ENCODE assay signal across 8 mouse cellular contexts in genomic region chr1:86526789-86527598, GRCm38 (mm10). TPM values are rescaled to one million over a fixed set of nuclear protein-coding genes. Genes with fewer than 3 reads are reported as not detected.
DNase-seq lines count a peak whose midpoint lies in the region; ATAC-seq and TF ChIP-seq lines count a peak whose summit lies in the region.

No protein-coding gene starts in this region.

- no peak for ATAC-seq in embryonic facial prominence, embryonic 14.5 days (ENCODE audit: low read depth)
- no peak for ATAC-seq in limb, embryonic 11.5 days (ENCODE audit: insufficient number of reproducible peaks, low FRiP score, low TSS enrichment, low read depth)
- ATAC-seq in midbrain, embryonic 14.5 days (ENCODE audit: low FRiP score, low TSS enrichment) = 0 out of 2 replicates have a peak, but pooled peaks have one; percentile 0

- peak overlapping the region; percentile 100 for H3K9ac ChIP-seq in embryonic facial prominence, embryonic 14.5 days (ENCODE audit: low read depth, low read length)
- H3K9ac ChIP-seq in limb, embryonic 11.5 days (ENCODE audit: low read length) = peak overlapping the region; percentile 100
- peak overlapping the region; percentile 100 for H3K9ac ChIP-seq in midbrain, embryonic 14.5 days (replicated peaks; ENCODE audit: low read length)

- peak overlapping the region; percentile 87; the same call in 1 of the 2 replicates for H3K4me2 ChIP-seq in embryonic facial prominence, embryonic 14.5 days (ENCODE audit: low read depth, low read length)
- H3K4me2 ChIP-seq in limb, embryonic 11.5 days (ENCODE audit: low read depth, severe bottlenecking) = peak overlapping the region; percentile 96; the same call in 1 of the 2 replicates
- peak overlapping the region; percentile 95 for H3K4me2 ChIP-seq in midbrain, embryonic 14.5 days (ENCODE audit: low read length)

- H3K36me3 ChIP-seq in C2C12 (ENCODE audit: control insufficient read depth, insufficient read depth) = peaks cover 35% of the 10 kb centered on the region
- H3K36me3 ChIP-seq in embryonic facial prominence, embryonic 14.5 days (ENCODE audit: control insufficient read depth, insufficient read depth, low read length) = peaks cover 25% of the 10 kb centered on the region
- peaks cover 21% of the 10 kb centered on the region; the same call in 1 of the 2 replicates for H3K36me3 ChIP-seq in limb, embryonic 11.5 days (ENCODE audit: control insufficient read depth, insufficient read depth, low read length)
- peaks cover 25% of the 10 kb centered on the region for H3K36me3 ChIP-seq in midbrain, embryonic 14.5 days (ENCODE audit: control insufficient read depth, insufficient read depth, low read length)

- H3K79me2 ChIP-seq in C2C12 (ENCODE audit: control insufficient read depth, insufficient read depth) = peaks cover 53% of the 10 kb centered on the region

- H3K27me3 ChIP-seq in C2C12 (ENCODE audit: control insufficient read depth, insufficient read depth, insufficient read length) = no peaks in the 10 kb centered on the region
- H3K27me3 ChIP-seq in embryonic facial prominence, embryonic 14.5 days (replicated peaks; ENCODE audit: control insufficient read depth, insufficient read depth, low read length) = no peaks in the 10 kb centered on the region
- H3K27me3 ChIP-seq in limb, embryonic 11.5 days (ENCODE audit: control insufficient read depth, insufficient read depth, low read length) = no peaks in the 10 kb centered on the region
- no peaks in the 10 kb centered on the region for H3K27me3 ChIP-seq in midbrain, embryonic 14.5 days (ENCODE audit: control insufficient read depth, insufficient read depth, low read length)

- DNase-seq in NIH3T3 (ENCODE audit: low read depth) = peak; percentile 56
- DNase-seq in embryonic facial prominence, embryonic 14.5 days (ENCODE audit: low spot score) = peak; percentile 23
- peak; percentile 61 for DNase-seq in heart, postnatal 4 days
- DNase-seq in limb, embryonic 11.5 days (ENCODE audit: low spot score) = peak; percentile 75
- DNase-seq in midbrain, embryonic 14.5 days = peak; percentile 65
- peak; percentile 50 to 60 for DNase-seq in thymus, adult 18-20 months
- DNase-seq in frontal cortex, adult 2 months (ENCODE audit: extremely low spot score in 1 of 2, low spot score in 1 of 2) = no peak

- H3K9me3 ChIP-seq in embryonic facial prominence, embryonic 14.5 days (ENCODE audit: control insufficient read depth, low read length) = no peaks in the 10 kb centered on the region
- no peaks in the 10 kb centered on the region for H3K9me3 ChIP-seq in limb, embryonic 11.5 days (ENCODE audit: control insufficient read depth, low read length)
- no peaks in the 10 kb centered on the region for H3K9me3 ChIP-seq in midbrain, embryonic 14.5 days (ENCODE audit: control insufficient read depth, low read length)

- peak overlapping the region; percentile 99 for H3ac ChIP-seq in C2C12 (ENCODE audit: control insufficient read depth, insufficient read length, low read depth)

- peaks cover 37% of the 10 kb centered on the region for H3K4me1 ChIP-seq in embryonic facial prominence, embryonic 14.5 days (ENCODE audit: control insufficient read depth, insufficient read depth, low read length)
- H3K4me1 ChIP-seq in limb, embryonic 11.5 days (ENCODE audit: control insufficient read depth, insufficient read depth, low read length) = peaks cover 30% of the 10 kb centered on the region
- H3K4me1 ChIP-seq in midbrain, embryonic 14.5 days (ENCODE audit: control insufficient read depth, insufficient read depth, low read length) = peaks cover 34% of the 10 kb centered on the region

- TF ChIP-seq CTCF in C2C12 (IDR thresholded peaks at IDR 0.05; ENCODE audit: control insufficient read depth, insufficient read depth, insufficient read length) = no peak

- 1% methylated on average over 88 of the region's 111 CpGs for WGBS in embryonic facial prominence, embryonic 14.5 days
- under 1% methylated on average over 111 of the region's 111 CpGs for WGBS in limb, embryonic 11.5 days
- under 1% methylated on average over 109 of the region's 111 CpGs for WGBS in midbrain, embryonic 14.5 days

- peak overlapping the region; percentile 96 for H3K27ac ChIP-seq in embryonic facial prominence, embryonic 14.5 days (replicated peaks; ENCODE audit: low read depth, low read length)
- peak overlapping the region; percentile 99 for H3K27ac ChIP-seq in limb, embryonic 11.5 days (replicated peaks; ENCODE audit: low read depth, low read length)
- H3K27ac ChIP-seq in midbrain, embryonic 14.5 days (replicated peaks; ENCODE audit: low read depth, low read length) = peak overlapping the region; percentile 94

- peak overlapping the region; percentile 98 for H3K4me3 ChIP-seq in C2C12 (ENCODE audit: insufficient read depth, poor library complexity, severe bottlenecking)
- H3K4me3 ChIP-seq in embryonic facial prominence, embryonic 14.5 days (ENCODE audit: low read depth, low read length) = peak overlapping the region; percentile 99
- peak overlapping the region; percentile 99 for H3K4me3 ChIP-seq in limb, embryonic 11.5 days (ENCODE audit: low read depth, low read length)
- peak overlapping the region; percentile 100 for H3K4me3 ChIP-seq in midbrain, embryonic 14.5 days (replicated peaks; ENCODE audit: low read depth, low read length)

- H3K79me3 ChIP-seq in C2C12 (ENCODE audit: low read depth) = peaks cover 42% of the 10 kb centered on the region

TF ChIP-seq in C2C12, 6 proteins besides CTCF, POLR2A, EP300 and RAD21:
- TF ChIP-seq USF1 (IDR thresholded peaks at IDR 0.05; ENCODE audit: low read depth) (no peak), FOSL1 (IDR thresholded peaks at IDR 0.05; ENCODE audit: insufficient read depth, low read length, poor library complexity, severe bottlenecking) (no peak), MYOD1 (IDR thresholded peaks at IDR 0.05; ENCODE audit: control insufficient read depth, insufficient read length, low read depth) (no peak), MAX (IDR thresholded peaks at IDR 0.05) (no peak), CEBPB (IDR thresholded peaks at IDR 0.05; ENCODE audit: low read depth) (no peak), MYOG (IDR thresholded peaks at IDR 0.05; ENCODE audit: control insufficient read depth, extremely low read depth, insufficient read length) (no peak)

RNA-seq across cellular contexts. Expression of gene Ptma, which starts 0.5 kb away (rescaled TPM):
- 2,542 TPM for polyA plus RNA-seq in C2C12 (2012; fragmentation: generic; extraction: Trizol)
- 1,814 and 2,055 TPM in 2 replicates for polyA plus RNA-seq in embryonic facial prominence, embryonic 14.5 days (2014; fragmentation: Nextera tagmentation; extraction: Ambion mirVana)
- 100 to 1,000 TPM; 724 to 726 TPM for total RNA-seq in heart, postnatal 4 days (2021)
- 4,370 and 4,506 TPM in 2 replicates for polyA plus RNA-seq in limb, embryonic 11.5 days (2014; fragmentation: Nextera tagmentation; extraction: Ambion mirVana)
- polyA plus RNA-seq in midbrain, embryonic 14.5 days (2014; fragmentation: Nextera tagmentation; extraction: Ambion mirVana) = 2,168 and 2,208 TPM in 2 replicates
- 707 and 751 TPM in 2 replicates for polyA plus RNA-seq in frontal cortex, adult 2 months (2012; rRNA removed)

RNA-seq across cellular contexts. Expression of gene Pde6d, which starts 55.4 kb away (rescaled TPM):
- polyA plus RNA-seq in C2C12 (2012; fragmentation: generic; extraction: Trizol) = 41.8 TPM
- 55.8 and 59.2 TPM in 2 replicates for polyA plus RNA-seq in embryonic facial prominence, embryonic 14.5 days (2014; fragmentation: Nextera tagmentation; extraction: Ambion mirVana)
- total RNA-seq in heart, postnatal 4 days (2021) = 10 to 100 TPM; 39.4 to 40.5 TPM
- 76.7 and 81.6 TPM in 2 replicates for polyA plus RNA-seq in limb, embryonic 11.5 days (2014; fragmentation: Nextera tagmentation; extraction: Ambion mirVana)
- polyA plus RNA-seq in midbrain, embryonic 14.5 days (2014; fragmentation: Nextera tagmentation; extraction: Ambion mirVana) = 89.1 and 99.2 TPM in 2 replicates
- polyA plus RNA-seq in frontal cortex, adult 2 months (2012; rRNA removed) = 66.1 and 72.3 TPM in 2 replicates

RNA-seq across cellular contexts. Expression of gene Cops7b, which starts 55.7 kb away (rescaled TPM):
- 25.2 TPM for polyA plus RNA-seq in C2C12 (2012; fragmentation: generic; extraction: Trizol)
- polyA plus RNA-seq in embryonic facial prominence, embryonic 14.5 days (2014; fragmentation: Nextera tagmentation; extraction: Ambion mirVana) = 31.3 and 34.9 TPM in 2 replicates
- 10 to 100 TPM; 13.6 to 14.0 TPM for total RNA-seq in heart, postnatal 4 days (2021)
- 57.8 and 61.6 TPM in 2 replicates for polyA plus RNA-seq in limb, embryonic 11.5 days (2014; fragmentation: Nextera tagmentation; extraction: Ambion mirVana)
- polyA plus RNA-seq in midbrain, embryonic 14.5 days (2014; fragmentation: Nextera tagmentation; extraction: Ambion mirVana) = 55.6 and 56.7 TPM in 2 replicates
- 34.7 and 39.7 TPM in 2 replicates for polyA plus RNA-seq in frontal cortex, adult 2 months (2012; rRNA removed)

Comparison
In these comparisons a context has a peak if more than half of its experiments do, and no peak if none do; other contexts are left out.
1. DNase-seq: peak in NIH3T3 (single experiment), embryonic facial prominence, embryonic 14.5 days (single experiment), heart, postnatal 4 days (single experiment), limb, embryonic 11.5 days (single experiment), midbrain, embryonic 14.5 days (single experiment) and thymus, adult 18-20 months (2 of 2); none in frontal cortex, adult 2 months (0 of 2).
2. Peak in every context shown above with its lines, with median percentiles within 50 percentile points of each other: H3K4me3 ChIP-seq, H3K27ac ChIP-seq, H3K4me2 ChIP-seq and H3K9ac ChIP-seq.